Mouse (Mus musculus) gastrocnemius, postnatal 4 days (tissue): ENCODE results near the gene Slc23a2. TPM values are rescaled to one million over a fixed set of nuclear protein-coding genes. Genes with fewer than 3 reads are reported as not detected.

Experiments used
- DNase-seq, 2 experiments: peaks; one replicate each; pipeline ENCODE4 v3.0.0; 2021 to 2022; ENCODE audit warnings: low spot score in 2 of 2, mixed read lengths in 2 of 2
- total RNA-seq, 2 experiments: library from RNA; stranded (reverse); gene quantifications; 2 replicates each; pipeline ENCODE4 v1.2.3; 2021

Gene Slc23a2
- total RNA-seq, 2 experiments from 2014 or later = 12.0 to 14.5 TPM

- DNase-seq = no peak
These were observed 93.1 kb downstream of the Slc23a2 start for GRCm38 (mm10) chr2:132051798-132052197.

- no peak for DNase-seq
These were observed 95.0 kb downstream of the Slc23a2 start for GRCm38 (mm10) chr2:132049921-132050320.

DNA sequence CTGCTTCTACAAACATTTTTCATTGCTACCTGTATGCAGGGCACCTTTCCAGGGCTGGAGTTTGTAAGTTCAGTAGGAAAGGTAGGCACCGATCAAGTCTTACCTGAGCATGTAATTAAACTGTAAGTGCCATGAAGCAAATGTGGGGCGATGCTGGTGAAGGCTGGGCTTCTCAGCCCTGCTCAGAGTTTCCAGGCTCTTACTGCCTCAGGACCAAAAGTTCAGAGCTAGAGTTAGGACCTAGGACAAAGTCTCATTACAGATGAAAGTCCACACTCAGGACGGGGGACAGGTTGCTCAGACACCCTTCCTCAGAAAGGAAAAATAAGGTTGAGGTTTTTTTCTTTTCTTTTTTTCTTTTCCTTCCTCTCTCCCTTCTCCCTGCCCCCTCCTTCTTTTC lies 95.4 kb downstream of the Slc23a2 start:
- DNase-seq = no peak

- DNase-seq = no peak
These were observed 96.7 kb downstream of the Slc23a2 start for GRCm38 (mm10) chr2:132048143-132048772.

DNA sequence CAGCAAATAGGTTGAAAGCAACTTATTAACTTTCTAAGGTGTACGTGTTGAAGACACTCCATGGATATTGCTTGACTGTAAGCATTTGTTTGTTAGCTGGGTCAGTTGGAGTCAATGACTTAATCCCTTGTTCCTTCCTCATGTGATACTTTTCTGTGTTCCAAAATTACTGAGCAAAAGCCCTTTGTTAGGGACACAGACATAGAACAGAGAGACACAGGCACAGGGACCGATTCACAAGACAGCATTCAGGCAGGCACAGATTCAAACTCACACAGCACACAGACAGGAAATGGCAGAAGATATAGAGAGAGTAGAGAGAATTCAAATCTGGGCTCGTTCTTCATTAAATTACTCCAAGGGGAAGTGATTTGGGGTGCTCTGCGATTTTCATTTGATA lies 97.5 kb downstream of the Slc23a2 start:
- no peak for DNase-seq

DNA sequence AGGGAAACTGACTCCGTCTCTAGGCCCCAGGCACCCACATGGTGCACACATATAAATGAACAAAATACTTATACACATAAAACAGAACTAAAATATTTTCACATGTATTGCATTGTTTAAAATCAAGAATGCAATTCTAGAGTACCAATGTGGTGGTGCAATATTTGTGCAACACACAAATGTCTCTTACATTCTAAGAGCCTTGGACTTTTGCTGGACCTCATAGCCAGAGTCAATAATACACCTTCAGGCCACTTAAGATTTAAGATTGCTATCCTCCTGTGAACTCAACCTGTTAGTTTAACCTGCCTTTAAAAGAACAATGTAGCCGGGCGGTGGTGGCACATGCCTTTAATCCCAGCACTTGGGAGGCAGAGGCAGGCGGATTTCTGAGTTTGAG lies 98.2 kb downstream of the Slc23a2 start:
- no peak for DNase-seq

GRCm38 (mm10) chr2:132044320-132045274 lies 100.3 kb downstream of the Slc23a2 start:
- no peak for DNase-seq

DNA sequence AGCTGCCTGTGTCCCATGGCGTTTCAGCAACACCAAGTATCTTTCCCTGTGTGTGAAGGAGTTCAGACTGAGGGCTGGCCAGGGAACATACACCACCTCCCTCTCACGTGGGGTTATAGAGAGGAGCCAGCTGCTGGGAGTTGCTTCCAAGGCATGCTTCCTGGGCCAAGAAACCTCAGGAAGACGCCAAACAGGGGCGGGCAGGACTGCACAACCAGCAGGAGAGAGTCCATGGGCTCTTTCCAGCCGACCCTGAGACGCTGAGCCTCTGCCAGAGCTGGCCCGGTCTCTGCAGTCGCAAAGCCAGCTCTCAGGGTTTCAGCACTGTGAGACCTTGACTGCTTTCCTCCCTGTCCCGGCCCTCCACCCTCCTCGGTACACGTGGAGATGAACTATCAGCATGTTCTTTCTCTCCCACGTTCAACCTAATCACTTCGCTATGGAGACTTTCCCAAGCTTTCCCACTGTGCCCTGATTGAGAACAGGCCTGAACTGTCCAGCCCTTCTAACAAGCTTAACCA lies 101.7 kb downstream of the Slc23a2 start:
- DNase-seq = peak; percentile 78 to 89

DNA sequence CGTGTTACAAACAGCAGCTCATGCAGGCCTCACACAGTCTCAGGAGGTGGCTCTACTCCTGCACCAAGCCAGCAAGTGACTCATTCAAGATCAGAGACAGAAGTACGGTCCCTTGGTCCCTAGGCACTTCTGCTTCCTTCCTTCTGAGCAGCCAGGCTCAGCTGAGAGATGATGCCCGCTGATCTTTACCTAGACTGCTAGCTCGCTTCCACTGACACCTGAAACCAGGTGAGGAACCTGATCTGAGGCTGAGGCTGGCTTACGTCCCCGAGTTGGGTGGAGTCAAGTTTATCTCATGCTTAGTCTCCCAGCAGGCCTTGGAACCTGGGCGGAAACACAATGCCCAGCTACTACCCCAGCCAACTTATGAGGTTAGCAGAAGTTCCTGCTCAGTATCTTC lies 105.0 kb downstream of the Slc23a2 start:
- no peak for DNase-seq

DNA sequence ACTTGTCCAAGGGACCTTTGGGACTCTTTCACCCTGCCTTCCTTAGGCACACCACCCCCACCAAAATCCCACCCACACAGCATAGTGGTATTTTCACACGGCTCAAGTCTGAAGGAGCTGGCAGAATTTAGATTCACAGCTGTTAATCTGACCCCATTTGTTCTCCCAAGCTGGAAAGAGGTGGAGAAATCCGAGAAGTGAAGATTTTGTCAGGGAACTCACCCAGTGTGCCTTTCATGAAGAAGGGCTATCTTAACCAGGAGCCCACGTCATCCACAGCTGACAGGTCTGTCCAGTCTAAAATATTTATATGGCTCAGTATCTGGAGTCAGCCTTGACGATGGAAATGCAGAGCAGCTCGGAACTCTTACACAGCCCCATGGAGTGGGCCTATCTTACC lies 108.6 kb downstream of the Slc23a2 start:
- no peak for DNase-seq

DNA sequence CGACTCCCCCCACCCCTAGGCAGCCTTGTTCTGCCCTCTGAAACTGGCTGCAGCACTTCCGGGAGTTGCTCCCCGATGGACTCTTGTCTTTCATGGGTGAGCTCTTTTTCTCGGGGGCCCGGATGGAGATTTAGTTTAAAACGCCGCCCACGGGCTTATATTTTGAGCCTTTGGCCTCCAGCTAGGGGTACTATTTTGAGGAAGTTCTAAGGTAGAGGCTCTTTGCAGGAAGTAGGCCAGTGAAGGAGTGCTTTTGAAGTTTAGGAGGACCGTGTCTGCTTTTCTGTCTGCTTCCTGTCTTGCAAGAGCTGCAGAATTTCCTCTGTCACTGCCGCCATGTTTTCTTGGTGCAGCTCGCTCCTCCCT lies 109.5 kb downstream of the Slc23a2 start:
- DNase-seq = no peak

DNA sequence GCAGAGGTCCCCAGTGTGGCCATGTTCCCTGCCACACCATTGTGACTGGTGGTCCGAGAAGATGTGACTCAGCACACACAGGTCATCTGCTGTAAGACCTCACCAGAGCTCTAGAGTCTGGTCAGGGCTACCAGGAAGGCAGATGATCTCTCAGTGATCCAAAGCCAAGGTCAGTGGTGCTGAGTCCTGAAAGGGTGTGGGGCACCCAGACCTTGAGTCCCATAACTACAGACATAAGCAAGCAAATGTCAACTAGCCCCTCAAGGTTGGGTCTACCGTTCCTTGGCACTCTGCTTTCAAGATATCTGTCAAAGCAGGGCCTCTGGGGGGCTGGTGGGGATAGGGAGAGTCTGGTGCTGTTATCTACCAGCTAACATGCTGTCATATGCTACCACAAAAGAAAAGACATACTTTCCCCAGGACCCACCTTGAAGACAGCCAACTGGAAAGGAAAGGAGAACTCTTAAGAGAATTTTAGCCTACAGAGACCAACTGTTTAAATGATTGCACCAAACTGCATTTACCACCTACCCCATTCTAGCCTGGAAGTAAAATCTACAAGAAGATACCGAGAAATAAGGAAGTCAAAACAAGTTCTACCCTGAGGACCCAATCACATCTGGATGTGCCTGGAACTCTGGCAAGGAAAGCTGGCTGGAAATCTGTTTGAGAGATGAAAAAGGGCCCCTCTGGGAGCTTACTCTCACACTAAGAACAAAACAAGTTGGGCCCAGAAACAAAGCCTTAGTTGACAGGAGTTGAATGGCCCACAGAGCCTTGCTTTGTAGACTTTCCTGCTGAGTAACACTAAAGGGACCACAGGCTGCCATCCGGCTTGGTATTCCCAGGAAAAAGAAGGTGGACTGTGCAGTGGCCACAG lies 110.1 kb downstream of the Slc23a2 start:
- no peak for DNase-seq

DNA sequence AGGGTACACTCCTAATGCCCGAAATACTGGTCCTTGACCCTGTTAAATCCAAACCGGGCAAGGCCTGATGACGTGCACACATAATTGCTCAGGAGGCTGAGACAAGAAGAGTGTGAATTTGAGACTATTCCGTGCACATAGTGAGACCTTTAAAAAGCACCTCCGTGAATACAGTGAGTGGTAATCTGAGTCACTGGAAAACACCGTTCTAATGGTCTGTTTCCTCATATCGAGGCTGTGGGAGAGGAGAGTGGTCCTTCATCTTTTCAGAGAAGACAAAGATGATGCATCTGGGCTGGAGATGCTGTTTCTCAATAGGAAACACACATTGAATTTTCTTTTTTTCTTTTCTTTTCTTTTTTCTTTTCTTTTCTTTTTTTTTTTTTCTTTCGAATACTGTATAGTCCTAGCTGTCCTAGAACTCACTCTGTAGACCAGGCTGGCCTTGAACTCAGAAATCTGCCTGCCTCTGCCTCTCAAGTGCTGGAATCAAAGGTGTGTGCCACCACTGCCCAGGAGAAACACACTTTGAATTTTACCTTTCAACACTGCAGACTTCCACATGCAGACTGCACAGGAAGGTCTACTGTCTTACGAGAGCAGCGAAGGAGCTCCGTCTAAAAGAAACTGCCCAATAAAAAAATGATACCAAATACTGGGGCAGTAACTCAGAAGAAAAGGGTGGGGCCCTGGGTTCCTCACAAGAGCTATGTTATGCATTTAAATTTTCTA lies 113.4 kb downstream of the Slc23a2 start:
- no peak for DNase-seq

- peak; percentile 44 to 71 for DNase-seq
These were observed 114.2 kb downstream of the Slc23a2 start for GRCm38 (mm10) chr2:132030418-132031363.

DNA sequence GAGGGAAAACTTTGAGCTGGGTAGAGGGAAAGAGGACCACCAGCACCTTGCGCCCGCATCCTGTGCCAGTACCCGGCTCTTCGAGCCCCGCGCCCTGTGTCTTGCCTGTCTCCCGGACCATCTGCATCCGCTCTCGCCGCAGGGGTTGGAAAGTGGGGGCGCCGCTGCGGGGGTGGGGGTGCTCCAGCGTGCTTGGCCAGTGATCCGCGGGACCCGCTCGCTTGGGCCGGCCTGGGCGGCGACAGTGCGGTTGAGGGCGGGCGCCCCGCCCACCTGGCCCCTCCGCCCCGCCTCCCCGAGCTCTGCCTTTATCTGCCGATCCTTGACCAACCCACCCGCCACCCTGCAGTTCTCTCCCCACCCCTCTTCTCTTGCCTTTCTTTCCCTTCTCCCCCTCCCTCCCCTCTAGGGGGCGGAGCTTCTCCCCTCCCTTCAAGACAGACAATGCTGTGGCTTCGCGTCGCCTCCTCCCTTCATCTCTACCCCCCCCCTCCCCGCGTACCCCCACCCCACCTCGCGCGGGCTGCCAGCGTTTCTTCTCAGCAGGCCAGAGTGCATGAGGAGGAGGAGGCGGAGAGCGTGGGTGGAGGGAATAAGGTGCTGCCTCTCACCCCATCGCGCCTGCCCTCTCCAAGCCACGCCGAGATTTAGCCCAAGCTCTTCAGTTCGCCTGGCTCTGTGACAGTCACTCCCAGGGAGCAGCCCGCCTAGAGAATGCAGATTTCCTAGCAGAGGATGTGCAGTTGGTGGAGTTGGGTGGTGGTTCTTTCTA lies 115.1 kb downstream of the Slc23a2 start, which contains the start of gene Rassf2:
Gene Rassf2, minus strand, starts transcription at position 613 of the 772 bp plus-strand sequence.
- peak; percentile 69 to 89 for DNase-seq

DNA sequence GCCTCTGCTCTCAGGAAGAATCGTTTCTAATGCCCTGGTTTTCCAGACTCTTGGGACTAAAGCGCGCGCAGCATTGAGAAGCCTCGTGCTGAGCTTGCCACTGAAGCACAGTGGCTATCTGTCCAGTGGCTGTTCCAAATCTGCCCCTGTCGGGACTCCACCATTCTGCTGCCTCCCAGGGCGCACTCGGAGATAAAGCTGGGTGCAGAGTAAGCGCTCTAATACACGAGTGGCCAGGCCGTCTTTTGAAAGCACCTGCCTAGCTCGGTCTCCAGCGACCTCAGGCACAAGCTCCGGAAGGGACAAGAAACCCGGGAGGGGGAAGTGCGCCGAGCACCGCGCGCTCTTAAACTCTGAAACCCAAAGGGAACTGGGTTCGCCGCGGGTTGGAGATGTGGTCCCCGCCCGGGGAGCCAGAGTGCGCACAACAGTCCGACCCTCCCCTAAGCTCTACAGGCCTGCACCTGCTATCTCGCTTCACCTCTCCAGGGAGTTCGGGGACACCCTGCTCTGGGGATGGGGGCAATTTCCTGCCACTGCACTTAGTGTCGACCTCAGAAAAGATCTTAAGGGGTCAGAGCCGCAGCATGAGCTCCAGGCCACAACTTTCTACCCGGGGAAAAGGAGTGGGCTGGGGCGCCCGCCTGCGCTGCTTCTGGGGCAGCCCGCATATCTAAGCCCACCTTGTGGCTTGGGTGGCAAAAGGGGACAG lies 115.9 kb downstream of the Slc23a2 start:
- peak; percentile 40 to 57 for DNase-seq

DNA sequence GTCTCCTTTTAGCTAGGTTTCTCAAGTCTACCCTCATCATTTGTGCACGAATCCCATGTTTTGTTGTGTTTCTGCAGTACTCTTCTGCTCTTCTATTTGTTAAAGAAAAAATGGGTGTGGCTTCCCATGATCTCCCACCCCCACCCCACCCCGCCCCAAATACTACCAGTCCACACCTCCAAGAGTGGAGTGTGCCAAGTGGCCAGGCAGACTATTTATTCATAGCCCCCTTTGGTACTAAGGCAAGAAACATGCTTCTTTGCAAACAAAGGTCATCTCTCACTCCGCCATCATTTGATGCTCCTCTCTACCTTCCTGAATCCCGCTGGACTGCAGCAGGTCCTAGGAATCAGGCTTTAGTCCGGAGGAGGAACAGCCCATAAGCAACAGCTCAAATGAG lies 116.8 kb downstream of the Slc23a2 start:
- DNase-seq = no peak

- no peak for DNase-seq
These were observed 117.5 kb downstream of the Slc23a2 start for GRCm38 (mm10) chr2:132027366-132027765.
